Mouse (Mus musculus): ENCODE results near the gene Slc30a5.
"Not testable (repeated sequence)": the region's sequence is repeated elsewhere in the genome, so short reads cannot be mapped to it uniquely, and the experiment has no call there.

Gene Slc30a5

DNA sequence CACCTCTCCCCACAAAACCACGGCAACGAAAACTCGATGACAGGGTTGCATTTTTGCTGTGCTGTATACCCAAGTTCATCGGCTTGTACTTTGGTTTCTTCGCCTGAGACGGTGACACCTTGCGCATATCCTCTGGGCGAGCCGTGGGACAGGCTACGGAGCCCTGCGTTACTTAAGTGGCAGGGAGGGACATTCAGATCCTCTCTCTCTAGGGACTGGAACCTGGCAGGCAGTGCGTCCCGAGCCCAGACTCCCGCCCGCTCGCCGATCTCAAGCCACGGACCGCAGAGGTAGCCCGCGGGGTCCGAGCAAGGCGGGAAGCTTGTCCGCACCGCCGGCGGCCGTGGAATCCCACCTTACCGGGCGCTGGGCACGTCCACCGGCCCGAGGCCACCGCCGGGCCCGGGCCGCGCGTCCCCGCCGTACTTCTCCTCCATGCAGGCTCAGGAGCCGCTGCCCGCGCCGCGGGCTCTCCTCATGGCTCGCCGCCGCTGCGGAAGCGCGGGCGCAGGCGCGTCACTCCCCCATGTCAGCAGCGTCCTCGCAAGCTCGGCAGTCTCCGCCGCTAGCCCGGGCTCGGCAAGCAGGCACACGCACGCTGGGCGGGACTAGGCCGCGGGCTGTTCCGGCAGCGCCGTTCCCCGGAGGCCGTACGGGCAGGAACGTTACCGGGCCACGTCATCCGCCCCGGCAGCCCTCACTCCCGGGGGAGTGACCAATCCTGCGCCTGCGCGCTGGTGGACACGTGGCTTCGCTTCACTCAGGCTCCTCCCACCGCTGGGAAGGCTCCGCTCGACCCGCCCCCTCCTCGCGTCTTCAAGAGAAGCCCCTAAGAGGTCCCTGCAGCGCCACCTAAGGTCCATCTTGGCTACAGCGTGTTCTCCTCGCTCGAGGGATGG, at the start of gene Slc30a5:
Slc30a5 (minus strand) TSS at position 687 of the 899 bp plus-strand sequence.
- peak; percentile 94 for DNase-seq (ENCODE audit: low spot score)

- DNase-seq (ENCODE audit: low spot score): no peak
These were observed 48.7 kb upstream of the Slc30a5 start for GRCm38 (mm10) chr13:100881944-100882343.

DNA sequence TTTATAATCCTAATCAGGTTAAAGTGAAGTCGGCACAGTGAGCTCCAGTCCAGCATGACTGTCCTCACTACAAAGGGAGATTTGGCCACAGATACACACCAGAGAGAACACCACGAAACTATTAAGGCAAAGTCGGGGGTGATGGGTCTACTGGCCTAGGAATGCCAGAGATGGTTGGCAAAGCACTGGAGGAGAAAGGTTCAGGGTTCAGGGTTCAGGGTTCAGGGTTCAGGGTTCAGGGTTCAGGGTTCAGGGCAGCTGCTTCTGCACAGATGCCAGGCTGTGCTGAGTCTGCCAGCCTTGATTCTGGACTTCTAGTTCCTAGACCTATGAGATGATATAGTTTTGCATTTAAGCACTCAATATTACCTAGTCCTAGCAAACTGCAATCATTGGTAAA, 46.6 kb upstream of the Slc30a5 start:
- DNase-seq (ENCODE audit: low spot score): no peak

- no peak for DNase-seq (ENCODE audit: low spot score)
These were observed 46.1 kb upstream of the Slc30a5 start for GRCm38 (mm10) chr13:100879326-100879725.

GRCm38 (mm10) chr13:100878264-100878663, 45.0 kb upstream of the Slc30a5 start:
- DNase-seq (ENCODE audit: low spot score): no peak

- DNase-seq (ENCODE audit: low spot score): no peak
These were observed 44.5 kb upstream of the Slc30a5 start for GRCm38 (mm10) chr13:100877703-100878102.

DNA sequence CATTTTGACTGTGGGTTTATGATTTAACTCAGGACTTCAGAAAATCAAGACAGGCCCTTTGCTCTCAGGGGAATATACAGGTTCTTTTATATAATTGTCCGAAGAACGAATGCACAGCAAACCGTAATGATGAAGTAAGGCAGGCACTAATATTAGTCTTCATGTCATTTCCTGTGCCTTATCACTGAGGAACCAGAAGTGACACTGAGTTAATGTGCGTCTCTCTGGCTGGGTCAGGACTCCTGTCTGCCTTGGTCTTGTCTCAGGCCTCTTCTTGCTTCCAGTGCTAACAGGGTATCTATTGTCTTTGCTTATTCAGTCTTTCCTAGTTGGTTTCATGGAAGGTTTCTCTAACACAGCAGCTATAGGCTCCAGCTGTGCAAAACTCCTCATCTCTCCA, 41.9 kb upstream of the Slc30a5 start:
- DNase-seq (ENCODE audit: low spot score): no peak

DNA sequence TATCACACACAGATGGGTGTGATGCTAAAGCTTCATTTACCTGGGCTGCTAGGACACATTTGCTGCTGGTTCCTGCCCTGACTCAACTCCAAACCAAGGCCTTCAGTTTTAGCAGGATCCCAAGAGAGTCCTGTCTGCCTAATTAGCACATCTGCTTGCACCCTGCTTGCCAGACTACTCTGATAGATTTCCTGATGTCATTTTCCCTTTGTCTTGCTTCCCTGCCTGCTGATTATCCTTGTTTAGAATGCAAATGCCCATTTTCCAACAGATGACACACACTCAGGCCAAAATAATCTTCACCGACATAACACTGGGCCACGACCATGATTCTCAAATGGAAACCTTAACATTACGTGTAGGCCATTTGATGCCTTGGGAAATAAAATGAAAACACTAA, 41.4 kb upstream of the Slc30a5 start:
- no peak for DNase-seq (ENCODE audit: low spot score)

GRCm38 (mm10) chr13:100873530-100873929, 40.3 kb upstream of the Slc30a5 start:
- DNase-seq (ENCODE audit: low spot score): no peak

DNA sequence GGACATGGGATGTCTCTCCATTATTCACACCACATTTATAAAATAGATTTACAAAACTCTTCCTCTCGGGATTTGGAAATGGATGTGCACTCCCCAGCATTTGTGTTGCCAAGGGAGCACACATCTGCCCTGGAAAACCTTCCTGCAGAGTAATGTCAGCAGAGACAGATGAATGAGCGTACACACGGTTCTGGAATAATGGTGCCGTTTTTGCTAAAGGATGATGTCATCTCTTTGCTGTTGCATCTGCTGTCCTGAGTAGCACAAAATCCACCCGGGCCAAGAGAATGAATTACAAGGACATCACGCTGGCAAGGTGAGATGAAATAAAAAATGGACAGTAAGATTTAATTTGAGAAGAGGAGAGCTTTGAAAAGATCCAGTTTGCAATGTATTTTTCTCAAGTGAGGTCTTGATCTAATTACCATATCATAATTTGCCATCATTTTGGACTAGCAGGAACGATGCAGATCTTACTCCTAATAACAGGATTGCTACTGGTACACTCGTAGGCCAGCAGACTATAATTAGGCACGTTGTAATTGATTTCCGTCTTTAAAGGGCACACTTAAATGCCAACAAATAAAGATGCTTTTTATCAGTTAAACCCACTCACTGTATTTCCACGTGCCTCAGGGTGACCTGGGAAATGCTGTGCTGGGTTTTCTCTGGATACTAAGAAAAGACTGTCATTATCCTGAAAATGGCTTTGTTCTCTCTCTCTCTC, 38.4 kb upstream of the Slc30a5 start:
- DNase-seq (ENCODE audit: low spot score): no peak

- DNase-seq (ENCODE audit: low spot score): no peak
These were observed 36.6 kb upstream of the Slc30a5 start for GRCm38 (mm10) chr13:100869813-100870212.

DNA sequence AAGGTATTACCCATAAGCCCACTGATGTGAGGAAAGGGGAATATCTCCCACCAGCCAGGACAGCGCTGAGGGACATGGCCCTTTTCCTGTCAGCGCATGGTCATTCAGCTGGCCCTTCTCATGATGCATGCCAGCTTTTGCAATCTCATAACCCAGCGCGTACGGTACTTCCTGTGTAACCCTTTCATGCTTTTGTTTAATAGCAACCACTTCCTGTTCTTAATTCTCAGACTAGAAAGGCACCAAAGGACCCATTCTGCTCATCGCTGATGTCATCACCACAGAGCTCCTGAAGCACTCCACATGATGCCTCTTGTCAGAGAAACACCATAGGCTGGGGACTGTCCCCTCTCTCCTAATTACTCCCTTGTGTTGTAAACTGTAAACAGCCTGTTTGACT, 33.1 kb upstream of the Slc30a5 start:
- no peak for DNase-seq (ENCODE audit: low spot score)

- DNase-seq (ENCODE audit: low spot score): no peak
These were observed 32.5 kb upstream of the Slc30a5 start for GRCm38 (mm10) chr13:100865744-100866143.

GRCm38 (mm10) chr13:100863914-100864313, 30.7 kb upstream of the Slc30a5 start:
- not testable (repeated sequence) for DNase-seq (ENCODE audit: low spot score)

- DNase-seq (ENCODE audit: low spot score): no peak
These were observed 25.9 kb upstream of the Slc30a5 start for GRCm38 (mm10) chr13:100859117-100859516.

DNA sequence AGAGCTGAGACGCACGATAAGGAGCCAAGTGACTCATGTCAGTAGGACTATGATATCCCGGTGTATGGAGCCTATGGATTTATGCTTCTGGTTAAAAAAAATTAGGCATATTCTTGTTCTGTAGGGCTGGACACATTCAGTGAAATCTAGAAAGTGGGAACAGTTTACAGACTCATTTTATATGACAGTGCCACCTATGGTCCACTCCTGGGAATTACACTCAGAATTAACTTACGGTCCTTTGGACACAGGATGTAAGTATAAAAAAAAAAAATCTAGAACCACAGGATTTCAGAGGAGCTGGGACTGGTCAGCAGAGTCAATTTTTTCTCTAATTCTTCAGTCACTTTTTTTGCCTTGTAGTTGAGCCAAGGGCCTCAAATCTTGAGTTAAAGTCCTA, 20.9 kb upstream of the Slc30a5 start:
- no peak for DNase-seq (ENCODE audit: low spot score)

DNA sequence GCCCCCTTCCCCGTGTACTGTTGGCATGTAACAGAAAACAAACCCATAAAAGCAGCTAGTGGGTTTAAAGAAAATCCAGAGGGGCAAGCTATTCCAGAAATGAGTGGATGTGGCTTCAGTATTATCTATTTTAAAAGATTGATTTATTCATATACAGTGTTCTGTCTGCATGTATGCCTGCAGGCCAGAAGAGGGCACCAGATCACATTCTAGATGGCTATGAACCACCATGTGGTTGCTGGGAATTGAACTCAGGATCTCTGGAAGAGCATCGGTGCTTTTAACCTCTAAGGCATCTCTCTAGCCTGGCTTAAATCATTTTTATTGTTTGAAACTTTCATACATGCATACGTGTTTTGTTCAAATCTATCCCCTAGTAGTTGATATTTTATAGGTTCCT, 19.9 kb upstream of the Slc30a5 start:
- no peak for DNase-seq (ENCODE audit: low spot score)

DNA sequence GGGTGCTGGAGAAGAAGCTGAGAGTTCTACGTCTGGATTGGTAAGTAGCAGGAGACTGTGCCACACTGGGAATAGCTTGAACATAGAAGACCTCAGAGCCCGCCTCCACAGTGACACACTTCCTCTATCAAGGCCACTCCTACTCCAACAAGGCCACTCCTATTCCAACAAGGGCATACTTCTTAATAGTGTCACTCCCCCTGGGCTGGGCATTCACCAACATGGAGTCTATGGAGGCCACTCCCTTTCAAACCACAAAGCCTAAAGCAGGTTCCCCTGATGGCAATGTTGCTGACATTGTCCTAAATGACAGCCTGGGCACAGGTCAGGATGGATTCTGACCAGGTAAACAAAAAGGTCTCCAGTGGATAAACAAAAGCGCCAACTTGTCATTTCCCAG, 15.9 kb upstream of the Slc30a5 start:
- no peak for DNase-seq (ENCODE audit: low spot score)

- no peak for DNase-seq (ENCODE audit: low spot score)
These were observed 13.8 kb upstream of the Slc30a5 start for GRCm38 (mm10) chr13:100846891-100847579.

GRCm38 (mm10) chr13:100846254-100846653, 13.0 kb upstream of the Slc30a5 start:
- DNase-seq (ENCODE audit: low spot score): no peak

DNA sequence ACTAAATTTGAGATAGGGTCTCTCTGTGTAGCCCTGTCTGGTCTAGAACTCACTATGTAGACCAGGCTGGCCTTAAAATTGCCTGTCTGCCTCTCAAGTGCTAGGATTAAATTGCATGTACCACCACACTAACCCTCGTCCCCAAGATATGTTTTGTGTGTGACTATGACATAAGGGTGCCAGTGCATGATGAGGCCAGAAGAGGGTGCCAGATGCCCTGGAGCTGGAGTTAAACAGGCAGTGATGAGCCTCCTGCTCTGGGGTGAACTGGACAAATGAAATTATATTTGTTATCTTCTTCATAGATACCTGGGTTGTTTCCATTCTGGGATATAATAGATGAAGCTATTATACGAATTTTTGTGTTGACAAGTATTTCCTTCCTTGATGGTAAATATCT, 10.7 kb upstream of the Slc30a5 start:
- DNase-seq (ENCODE audit: low spot score): no peak

DNA sequence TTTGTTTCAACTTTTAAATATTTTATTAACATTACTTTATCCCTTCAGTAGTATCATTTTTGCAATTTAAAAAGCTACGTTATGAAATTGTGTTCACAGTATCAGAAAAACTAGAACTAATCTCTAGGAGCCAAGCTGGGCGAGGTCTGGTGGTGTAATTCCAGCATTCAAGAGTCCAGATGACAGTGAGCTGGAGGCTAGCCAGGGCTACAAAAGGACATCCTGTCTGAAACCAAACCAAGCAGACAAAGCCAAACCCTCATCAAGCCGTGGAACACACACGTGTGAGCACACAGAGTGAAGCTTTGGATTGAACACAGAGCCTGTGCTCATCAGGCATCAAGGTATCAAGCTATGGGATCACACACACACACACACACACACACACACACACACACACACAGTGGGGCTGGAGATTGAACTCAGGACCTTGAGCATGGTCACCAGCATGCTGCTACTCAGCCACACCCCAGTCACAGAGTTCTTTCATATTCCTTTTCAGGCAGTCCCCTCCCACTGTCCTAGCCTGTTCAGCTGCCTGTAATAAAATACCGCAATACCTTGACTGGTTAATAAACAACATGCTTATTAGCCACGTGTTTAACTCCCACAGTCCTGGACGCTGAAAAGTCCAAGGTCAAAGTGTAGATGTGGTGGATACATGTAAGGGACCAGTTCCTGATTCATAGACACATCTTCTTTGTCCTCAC, 9.9 kb upstream of the Slc30a5 start:
- DNase-seq (ENCODE audit: low spot score): no peak

Measured in ovary, postnatal 10 days (tissue).